Mouse (Mus musculus) fat pad, adult 2 months (tissue): ENCODE results near the gene Gm49333.

Experiments
- DNase-seq: peaks from one replicate; pipeline ENCODE4 v3.0.0-alpha.2; 2011; ENCODE audit warnings: low read depth, low spot score; ENCODE audit errors: extremely low read depth

Gene Gm49333

DNA sequence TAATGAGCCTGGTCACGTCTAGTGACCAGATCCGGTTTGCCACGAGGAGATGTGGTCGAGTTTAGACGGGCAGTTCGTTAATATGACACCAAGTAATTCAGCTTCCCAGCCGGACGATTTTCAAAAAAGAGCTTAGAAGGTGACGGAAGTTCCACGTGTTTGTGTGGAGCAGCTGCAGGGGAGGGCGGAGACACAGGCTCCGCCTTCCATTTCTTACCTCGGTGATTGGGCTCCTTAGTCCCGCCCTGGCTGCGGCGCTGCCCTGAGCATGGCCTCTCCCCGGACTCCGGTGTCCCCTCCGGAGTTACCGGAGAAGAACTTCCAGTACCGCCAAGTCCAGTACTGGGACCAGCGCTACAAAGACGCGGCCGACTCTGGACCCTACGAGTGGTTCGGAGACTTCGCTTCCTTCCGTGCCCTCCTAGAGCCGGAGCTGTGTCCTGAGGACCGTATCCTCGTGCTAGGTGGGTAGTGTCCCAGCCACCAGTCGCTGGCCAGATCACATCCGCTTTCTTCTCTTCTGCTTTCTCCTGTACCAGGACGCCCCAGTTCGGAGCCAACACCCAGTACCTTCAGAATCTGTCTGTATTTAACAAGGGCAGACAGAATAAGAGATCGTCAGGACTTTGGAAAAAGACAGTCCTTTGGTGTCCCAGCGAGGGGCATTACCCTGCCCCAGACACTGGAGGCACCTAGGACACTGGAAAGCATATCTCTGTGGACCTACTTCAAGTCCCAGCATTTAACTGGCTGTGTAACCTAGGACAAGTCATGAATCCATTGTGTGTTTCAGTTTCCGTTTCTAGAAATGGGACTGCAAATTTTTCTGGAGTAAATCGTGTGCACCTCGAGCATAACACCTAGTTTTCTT lies at the start of gene Gm49333, which contains the start of the genes Eef1akmt4 and Alg3:
TSS of gene Gm49333 (plus strand) at position 254 of the 871 bp plus-strand sequence.
TSS of gene Eef1akmt4 (plus strand) at position 237 of the 871 bp plus-strand sequence.
TSS of gene Alg3 (minus strand) at position 379 of the 871 bp plus-strand sequence.
- peak; percentile 62 for DNase-seq

- DNase-seq: no peak
These were observed 46.3 kb upstream of the Gm49333 start for GRCm38 (mm10) chr16:20565075-20565474.

- DNase-seq: no peak
These were observed 22.0 kb upstream of the Gm49333 start, which contains the start of gene Vwa5b2 for GRCm38 (mm10) chr16:20589366-20589938. TSS of gene Vwa5b2 (plus strand) at chr16:20589471.

DNA sequence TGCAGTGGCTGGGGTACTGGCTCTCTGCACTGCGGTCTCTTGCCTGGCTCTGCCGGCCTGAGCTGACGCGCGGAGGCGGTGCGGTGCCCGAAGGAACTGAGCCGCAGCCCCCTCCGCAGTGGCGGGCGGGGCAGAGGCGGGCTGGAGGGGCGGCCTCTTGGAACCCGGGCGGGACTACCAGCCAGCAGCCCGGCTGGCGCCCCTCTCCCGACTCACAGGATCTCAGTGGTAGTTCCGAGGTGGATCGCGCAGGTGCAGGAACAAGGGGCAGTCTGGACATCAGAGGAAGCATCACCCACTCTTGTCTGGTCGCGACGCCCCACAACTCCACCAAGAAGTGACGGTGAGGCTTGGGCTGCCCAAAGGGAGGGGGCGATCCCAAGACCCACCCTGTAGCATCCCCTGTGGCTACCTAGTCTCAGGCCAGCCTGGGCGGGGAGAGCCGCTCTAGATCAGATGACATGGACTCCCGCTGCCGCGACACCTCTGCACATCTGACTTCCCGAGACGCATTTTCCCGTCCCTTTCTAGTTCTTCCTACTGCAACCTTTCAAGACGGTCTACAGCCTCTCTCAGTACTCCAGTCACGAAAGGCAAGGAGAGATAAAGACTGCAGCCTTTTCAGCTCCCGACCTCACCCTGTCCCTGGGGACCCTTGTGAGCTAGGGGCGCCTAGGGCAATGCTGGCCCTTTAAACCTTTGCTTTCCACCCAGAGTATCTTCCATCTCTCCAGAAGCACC lies 21.3 kb upstream of the Gm49333 start:
- DNase-seq: no peak

GRCm38 (mm10) chr16:20590680-20591038 lies 20.8 kb upstream of the Gm49333 start:
- no peak for DNase-seq

- no peak for DNase-seq
These were observed 20.2 kb upstream of the Gm49333 start for GRCm38 (mm10) chr16:20591076-20591705.

DNA sequence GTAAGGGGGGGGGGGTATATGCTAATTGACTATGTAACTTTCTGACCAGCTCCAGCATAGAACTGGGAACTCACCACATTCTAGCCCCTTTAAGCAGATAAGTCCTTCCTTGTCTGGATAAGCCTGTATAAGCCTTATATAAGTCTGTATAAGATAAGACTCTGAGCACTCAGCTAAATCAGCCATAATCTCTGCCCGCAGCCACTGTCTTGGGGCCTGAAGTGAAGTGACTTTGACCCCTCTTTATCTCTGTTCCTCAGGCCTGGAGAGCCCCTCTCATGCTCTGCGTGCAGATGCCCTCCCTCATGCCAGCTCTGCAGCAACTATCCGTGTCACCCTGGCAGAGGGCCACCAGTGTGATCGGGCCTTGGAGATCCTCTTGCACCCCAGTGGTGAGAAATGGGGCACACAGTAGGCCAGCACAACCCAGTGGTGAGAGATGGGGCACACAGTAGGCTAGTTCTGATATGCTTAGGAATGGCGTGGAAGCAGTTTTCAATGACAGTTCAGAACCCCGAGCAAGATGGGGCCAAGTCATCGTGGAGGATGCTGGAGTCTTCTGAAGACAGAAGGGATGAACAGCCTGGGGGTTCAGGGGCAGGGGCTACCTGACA lies 16.2 kb upstream of the Gm49333 start:
- no peak for DNase-seq

DNA sequence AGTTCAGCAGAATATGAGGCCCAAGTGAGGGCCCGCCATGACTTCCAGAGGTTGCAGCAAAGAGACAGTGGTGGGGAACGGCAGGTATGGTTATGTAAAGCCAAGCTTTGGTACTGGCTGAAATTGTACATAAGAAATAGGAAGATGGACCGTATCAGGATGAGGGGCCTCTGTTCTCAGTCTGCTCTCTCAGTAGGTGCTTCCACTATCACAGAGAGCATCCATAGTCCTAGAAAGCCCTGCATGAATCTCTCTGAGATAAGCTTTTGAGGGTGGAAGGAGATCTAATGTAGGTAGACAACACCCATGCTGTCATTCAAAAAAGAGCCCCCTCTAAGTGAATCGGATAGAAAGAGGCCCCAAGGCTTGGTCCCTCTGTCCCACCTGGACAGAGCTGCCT lies 15.7 kb upstream of the Gm49333 start:
- no peak for DNase-seq

DNA sequence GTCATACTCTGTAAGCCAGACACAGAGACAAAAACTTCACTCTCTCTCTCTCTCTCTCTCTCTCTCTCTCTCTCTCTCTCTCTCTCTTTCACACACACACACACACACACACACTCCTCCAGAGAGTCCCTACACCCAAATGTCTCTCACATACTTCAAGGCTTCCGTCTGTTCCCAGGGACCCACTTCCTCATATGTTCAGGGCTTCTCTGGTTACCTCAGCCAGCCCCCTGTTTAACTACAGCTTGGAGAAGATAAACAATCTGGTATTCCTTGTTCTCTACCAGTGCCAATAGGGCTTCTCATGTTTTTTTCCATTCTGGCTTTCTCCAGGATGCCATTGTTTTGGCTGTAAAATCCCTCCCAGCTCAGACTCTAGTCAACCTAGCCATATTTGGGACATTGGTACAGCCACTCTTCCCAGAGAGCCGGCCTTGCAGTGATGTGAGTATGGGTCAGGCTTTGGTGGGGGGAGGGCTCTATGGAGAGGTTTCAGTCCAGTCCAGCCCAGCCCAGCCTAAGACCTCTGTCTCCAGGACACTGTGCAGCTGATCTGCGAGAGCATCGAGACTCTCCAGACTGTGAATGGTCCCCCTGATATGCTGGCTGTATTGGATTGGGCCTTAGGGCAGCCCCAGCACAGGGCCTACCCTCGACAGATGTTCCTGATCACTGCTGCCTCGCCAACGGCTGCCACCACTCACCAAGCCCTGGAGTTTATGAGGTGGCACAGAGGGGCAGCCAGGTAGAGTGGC lies 14.5 kb upstream of the Gm49333 start:
- DNase-seq: no peak

DNA sequence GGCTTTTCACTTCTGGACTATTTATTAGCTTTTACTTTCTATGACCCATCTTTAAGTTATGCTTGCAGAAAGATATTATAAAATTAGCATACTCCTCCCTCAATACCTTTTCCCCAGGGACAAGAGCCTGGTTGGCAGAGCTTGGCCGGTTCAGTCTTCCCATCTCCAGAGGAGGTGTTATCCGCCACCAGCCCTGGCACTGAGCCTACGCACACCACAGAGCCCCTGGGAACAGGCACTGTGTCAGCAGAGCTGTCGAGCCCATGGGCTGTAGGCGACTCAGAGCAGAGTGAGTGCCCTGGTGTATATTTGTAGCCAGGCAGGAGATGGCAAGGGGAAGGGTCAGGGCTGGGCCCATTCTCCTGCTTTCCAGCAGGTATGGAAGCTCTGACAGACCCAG lies 10.9 kb upstream of the Gm49333 start:
- no peak for DNase-seq

DNA sequence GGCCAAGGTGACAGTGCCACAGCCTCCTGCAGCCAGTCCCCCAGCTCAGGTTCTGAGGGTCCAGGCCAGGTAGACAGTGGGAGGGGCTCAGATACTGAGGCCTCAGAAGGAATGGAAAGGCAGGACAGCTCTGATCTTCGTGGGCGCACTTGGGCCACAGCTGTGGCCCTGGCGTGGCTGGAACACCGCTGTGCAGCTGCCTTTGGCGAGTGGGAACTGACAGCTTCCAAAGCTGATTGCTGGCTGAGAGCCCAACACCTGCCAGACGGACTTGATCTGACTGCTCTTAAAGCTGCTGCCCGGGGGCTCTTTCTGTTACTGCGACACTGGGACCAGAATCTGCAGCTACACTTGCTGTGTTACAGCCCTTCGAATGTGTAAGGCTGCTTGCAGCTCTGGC lies 6.7 kb upstream of the Gm49333 start:
- peak; percentile 8 for DNase-seq

- peak; percentile 16 for DNase-seq
These were observed 681 bp upstream of the Gm49333 start for GRCm38 (mm10) chr16:20610501-20611356.

DNA sequence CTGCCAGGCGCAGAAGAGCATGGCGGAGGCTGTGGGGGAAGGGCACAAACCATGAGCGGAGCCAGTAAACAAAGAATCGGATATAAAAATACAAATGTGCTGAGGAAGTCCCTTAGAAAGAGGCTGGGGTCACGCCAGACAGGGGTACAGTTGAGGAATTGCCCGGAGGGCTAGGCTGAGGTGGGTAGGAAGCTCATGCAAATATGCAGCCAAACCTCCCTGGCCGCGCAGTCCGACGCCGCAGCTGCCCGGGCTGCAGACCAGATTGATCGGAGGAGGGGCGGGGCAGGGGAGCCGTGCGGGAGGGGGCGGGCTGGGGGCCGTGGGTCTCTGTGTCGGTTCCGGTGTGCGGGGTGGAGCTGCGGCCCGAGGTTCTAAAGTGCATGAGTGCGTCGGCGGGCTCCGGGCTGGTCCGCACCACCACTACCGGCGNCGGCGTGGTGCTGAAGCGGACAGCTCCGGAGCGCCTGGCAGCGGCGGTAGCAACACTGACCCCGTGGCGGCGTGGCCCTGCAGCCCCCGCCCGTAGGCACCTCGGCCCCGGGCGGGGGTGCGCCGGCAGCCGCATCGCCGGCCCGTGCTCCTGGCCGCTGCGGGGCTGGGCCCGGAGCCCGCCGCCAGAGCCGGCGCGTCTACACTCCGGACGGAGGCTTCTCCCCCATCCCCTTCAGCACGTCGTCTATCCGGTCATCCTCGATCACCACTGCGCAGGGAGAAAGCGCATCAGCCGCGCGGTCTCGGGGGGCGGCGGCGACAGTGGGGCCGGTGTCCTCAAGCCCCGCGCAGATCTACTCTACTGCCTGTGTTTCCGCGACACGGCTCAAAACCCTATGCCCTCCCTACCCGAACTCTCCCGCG lies 8.4 kb downstream of the Gm49333 start:
- no peak for DNase-seq

DNA sequence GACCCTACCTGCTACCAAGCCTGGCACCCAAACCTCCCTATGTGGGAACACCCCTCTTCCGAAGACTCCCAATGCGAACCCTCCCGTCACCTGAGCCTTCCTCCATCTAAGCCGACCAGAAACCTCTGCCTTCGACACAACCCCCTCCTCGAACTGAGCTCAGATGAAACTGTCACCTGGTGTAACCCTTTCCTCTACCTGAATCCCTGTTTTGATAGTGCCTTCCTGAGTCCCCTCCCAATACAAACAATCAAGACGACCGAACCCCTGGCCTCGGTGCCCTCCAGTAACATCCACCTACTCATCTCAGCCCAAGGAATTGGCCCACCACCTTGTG lies 9.0 kb downstream of the Gm49333 start:
- DNase-seq: no peak

- DNase-seq: no peak
These were observed 9.4 kb downstream of the Gm49333 start for GRCm38 (mm10) chr16:20620751-20621190.

DNA sequence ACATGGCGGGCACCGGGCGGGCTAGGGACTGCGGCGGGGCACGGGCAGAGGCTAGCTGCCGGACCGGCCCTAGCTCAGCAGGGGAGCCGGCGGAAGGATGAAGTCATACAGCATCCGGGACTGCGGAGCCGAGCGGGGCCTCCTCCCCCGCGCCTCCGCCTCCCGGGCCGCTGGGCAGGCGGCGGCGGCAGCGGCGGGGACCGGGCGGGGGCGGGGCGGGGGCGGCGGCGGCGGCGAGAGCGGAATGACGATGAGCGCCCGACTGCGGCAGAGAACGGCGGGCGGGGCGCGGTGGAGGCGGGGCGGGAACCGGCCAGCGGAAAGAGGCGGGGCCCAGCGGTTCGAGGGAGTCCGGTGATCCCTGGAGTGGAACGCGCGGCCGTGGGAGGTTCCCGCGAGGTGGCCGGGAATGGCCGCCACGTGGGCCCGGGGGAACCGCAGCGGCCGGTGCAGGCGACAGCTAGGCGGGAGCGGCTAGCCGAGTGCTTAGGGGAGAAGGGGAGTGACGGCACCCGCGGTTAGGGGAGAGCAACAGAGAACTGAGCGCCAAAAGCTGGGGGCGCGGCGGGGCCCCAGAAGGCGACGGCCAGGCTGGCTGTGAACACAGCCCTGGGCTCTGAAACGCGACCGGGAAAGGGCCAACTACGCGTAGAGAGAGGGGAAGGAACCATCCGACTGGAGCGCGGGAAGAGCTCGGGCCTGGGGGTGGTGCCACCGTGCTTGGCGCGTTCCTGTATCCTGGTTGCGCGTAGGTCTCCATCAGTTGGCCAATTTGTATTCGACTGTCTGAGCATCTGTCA lies 10.0 kb downstream of the Gm49333 start, which contains the start of gene Camk2n2:
TSS of gene Camk2n2 (minus strand) at position 97 of the 800 bp plus-strand sequence.
- DNase-seq: no peak

- no peak for DNase-seq
These were observed 10.7 kb downstream of the Gm49333 start for GRCm38 (mm10) chr16:20621991-20622685.
